Mouse (Mus musculus): ENCODE data around the gene Tubb2b. TPM values are rescaled to one million over a fixed set of nuclear protein-coding genes. Genes with fewer than 3 reads are reported as not detected.

Gene Tubb2b
- total RNA-seq, 1 experiment from 2014 or later: not detected

DNA sequence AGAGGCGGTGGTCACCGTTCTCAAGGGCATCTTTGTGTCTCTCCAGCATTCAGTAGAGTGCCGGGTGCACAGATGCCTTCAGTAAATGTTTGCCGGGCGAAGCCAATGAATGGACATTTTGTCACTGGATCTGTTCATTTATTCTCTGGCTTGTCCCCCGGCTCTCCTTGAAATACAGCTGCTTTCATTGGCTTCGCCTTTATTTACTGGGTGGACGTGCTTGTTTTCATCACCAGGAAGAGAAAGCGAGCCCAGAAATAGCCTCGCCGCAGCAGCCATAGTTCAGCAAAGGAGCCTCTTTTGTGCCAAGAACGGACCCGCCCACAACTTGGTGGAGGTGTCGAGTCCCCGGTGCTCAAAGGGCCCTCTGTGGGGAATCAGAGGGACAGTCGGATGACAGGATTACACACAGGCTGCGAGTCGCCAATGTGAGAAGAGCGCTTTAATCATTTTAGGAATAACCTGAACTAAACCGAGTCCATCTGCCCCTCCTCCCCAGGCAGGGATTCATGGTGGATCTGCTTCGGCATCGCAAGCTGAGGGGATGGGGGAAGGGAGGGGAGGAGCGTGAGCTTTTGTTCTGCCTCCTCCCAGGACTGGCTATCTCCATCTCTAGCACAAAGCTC, 18.6 kb upstream of the Tubb2b start:
- ATAC-seq (replicated peaks in 1 of 2; ENCODE audit: insufficient read depth in 1 of 2, low FRiP score in 2 of 2, low TSS enrichment in 1 of 2, low read depth in 1 of 2, poor library complexity in 2 of 2, severe bottlenecking in 2 of 2): peak; percentile 59 to 66

DNA sequence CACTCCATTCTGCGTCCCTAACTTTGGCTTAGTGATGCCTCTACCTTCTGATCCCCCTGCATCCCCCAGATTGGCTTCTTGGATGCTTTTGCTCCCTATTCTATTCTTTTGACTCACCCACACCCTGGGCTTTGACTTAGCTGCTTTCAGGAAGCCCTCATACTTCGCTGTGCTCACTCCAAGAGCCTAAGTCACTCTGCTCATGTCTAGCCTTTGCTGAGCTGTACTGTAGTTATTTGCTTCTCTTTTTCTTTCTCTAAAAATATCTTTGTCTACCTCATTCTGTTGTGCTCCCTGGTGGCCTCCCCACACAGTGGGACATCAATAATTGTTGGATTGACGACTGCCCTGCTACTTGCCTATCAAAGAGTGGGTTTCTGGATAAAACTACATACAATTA, 17.9 kb upstream of the Tubb2b start:
- no peak; a peak in 1 of 4 replicates for ATAC-seq (replicated peaks in 1 of 2; ENCODE audit: insufficient read depth in 1 of 2, low FRiP score in 2 of 2, low TSS enrichment in 1 of 2, low read depth in 1 of 2, poor library complexity in 2 of 2, severe bottlenecking in 2 of 2)

DNA sequence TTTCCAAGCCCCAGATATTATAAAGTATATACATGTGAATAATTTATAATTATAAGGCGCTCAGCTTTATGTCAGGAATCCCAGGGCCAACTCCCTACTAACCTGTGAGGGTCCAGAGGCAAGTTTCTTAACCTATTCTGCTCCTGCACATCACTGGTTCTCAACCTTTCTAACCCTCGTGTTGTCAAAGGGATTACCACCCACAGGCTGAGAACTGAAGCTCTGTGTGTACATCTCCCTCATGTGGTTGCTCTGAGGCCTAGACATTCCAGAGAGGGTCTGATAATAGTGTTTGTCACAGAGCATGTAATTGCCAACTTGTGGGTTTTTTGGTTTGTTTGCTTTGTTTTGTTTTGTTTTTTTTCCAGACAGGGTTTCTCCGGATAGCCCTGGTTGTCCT, 16.6 kb upstream of the Tubb2b start:
- ATAC-seq (replicated peaks in 1 of 2; ENCODE audit: insufficient read depth in 1 of 2, low FRiP score in 2 of 2, low TSS enrichment in 1 of 2, low read depth in 1 of 2, poor library complexity in 2 of 2, severe bottlenecking in 2 of 2): no peak

DNA sequence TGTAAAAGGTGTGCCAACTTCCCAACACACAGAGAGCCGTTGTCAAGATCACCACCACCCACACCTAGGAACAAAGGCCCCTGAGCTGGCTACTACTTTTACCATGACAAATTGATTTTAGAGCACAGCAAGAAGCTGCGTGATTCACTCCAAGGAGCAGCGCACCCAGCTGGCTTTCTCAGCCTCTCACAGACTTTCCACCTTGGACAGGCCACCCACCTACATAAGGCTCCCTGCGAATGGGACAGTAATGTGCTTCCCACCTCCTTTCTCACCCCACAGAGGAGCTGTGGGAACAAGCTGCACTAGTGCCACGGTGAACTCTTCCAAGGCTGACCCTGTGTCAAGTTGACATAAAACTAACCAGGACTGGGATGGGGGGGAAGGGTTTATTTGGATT, 13.1 kb upstream of the Tubb2b start:
- no peak for ATAC-seq (replicated peaks in 1 of 2; ENCODE audit: insufficient read depth in 1 of 2, low FRiP score in 2 of 2, low TSS enrichment in 1 of 2, low read depth in 1 of 2, poor library complexity in 2 of 2, severe bottlenecking in 2 of 2)

DNA sequence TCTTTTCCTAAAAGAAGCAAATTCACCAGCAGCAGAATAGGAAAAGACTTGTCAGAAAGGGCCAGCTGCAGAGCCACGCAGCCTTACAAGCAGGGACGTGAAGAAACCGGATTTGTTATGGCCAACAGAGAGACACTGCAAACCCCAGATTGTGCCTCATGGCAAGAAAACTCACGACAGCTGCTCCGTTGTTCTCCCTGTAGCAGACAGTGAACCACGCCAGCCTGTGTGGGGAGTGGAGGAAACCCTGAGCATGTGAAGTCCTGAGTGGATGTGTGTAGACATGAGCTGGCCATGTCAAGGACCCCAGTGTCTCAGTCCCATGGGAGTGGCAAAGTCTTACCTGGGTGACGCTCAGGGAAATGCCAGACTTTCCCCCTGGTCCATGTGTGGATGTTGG, 6.3 kb upstream of the Tubb2b start:
- no peak for ATAC-seq (replicated peaks in 1 of 2; ENCODE audit: insufficient read depth in 1 of 2, low FRiP score in 2 of 2, low TSS enrichment in 1 of 2, low read depth in 1 of 2, poor library complexity in 2 of 2, severe bottlenecking in 2 of 2)

DNA sequence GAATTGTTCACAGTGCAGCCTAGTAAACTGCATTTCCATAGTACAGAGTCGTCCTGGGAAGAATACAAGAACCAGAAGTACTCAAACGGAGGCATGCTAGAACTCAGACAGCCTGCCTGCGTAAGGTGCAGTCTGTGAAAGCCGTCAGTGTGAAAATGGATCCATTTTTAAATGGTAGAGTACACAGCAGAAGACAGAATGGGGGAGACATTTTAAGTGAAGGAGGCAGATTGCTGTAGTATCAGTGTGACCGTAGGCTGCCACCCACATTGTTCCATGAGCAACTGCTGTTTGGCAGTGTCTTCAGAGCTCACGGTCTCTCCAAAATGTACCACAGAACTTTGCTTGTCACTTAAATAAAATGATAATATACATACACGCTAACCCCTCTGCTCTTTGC, 4.0 kb upstream of the Tubb2b start:
- no peak for ATAC-seq (replicated peaks in 1 of 2; ENCODE audit: insufficient read depth in 1 of 2, low FRiP score in 2 of 2, low TSS enrichment in 1 of 2, low read depth in 1 of 2, poor library complexity in 2 of 2, severe bottlenecking in 2 of 2)

DNA sequence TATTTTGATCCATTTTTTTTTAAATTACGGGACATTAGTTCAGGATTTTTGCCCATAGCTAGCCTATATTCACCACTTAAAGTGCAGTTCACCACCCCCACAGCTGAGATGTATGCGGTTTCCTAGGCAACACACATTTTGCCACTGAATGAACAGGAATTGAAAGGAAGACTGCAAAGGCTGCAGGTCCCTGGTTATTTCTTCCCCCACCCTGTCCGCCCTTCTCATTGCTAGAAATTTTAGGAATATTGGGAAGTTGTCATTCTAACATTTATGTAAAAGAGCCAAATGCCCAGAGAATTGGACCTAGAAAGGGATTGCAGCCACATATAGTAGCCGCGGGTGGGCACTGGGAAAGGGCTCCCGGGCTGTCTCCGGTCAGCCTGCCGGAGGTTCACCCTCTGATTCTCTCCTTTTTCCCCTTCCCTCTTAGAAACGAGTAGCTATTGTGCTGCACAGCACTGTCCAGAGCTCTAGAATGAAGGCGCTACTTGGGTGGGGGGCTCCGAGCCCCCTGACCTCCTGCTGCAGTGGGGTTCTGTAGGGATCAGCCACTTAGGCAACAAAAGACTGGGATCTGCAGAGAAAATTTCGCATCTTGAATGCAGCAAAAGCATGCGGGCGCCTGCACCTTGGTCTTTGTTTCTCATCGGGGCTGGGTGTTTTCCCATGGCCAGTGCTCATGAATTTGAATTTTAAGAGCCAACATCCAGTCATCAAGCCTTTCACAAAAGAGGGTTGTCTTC, 3.2 kb upstream of the Tubb2b start:
- no peak for ATAC-seq (replicated peaks in 1 of 2; ENCODE audit: insufficient read depth in 1 of 2, low FRiP score in 2 of 2, low TSS enrichment in 1 of 2, low read depth in 1 of 2, poor library complexity in 2 of 2, severe bottlenecking in 2 of 2)

DNA sequence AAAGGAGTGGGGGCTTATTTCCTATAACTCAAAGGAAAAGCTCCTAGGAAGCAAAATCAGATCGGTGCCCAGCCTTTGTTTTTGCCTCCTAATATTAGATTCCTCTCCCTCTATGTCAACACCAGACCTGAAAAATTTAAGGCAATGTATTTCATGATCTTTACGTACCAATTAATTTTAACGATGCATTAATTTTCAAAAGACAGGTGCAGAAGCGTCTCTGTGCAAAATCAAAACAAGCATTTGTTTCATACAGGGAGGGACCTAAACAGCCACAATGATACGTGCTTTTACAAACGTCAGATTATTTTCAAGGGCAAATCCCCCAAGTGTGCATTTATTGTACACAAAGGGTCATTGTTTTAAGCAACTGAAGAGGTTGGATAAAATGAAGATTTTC, 2.6 kb upstream of the Tubb2b start:
- no peak for ATAC-seq (replicated peaks in 1 of 2; ENCODE audit: insufficient read depth in 1 of 2, low FRiP score in 2 of 2, low TSS enrichment in 1 of 2, low read depth in 1 of 2, poor library complexity in 2 of 2, severe bottlenecking in 2 of 2)

DNA sequence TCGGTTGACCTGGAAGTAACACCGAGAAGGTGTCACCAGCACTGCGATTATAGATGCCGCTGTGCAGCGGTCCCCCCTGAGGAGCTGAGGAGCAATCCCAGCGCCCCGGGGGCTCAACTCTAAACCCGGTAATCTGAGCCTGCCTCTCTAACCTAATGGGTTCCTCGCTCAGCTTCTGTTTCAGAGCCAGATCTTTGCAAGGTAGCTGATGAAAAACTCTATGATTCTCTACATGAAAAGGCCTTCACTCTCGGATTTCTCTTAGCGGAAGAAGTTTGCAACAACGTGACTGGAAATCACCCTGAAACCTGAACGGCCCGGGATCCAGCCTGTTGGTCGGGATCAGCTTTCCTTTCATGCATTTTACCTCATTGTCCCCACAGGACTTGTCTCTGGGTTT, 2.0 kb upstream of the Tubb2b start:
- ATAC-seq (replicated peaks in 1 of 2; ENCODE audit: insufficient read depth in 1 of 2, low FRiP score in 2 of 2, low TSS enrichment in 1 of 2, low read depth in 1 of 2, poor library complexity in 2 of 2, severe bottlenecking in 2 of 2): no peak

DNA sequence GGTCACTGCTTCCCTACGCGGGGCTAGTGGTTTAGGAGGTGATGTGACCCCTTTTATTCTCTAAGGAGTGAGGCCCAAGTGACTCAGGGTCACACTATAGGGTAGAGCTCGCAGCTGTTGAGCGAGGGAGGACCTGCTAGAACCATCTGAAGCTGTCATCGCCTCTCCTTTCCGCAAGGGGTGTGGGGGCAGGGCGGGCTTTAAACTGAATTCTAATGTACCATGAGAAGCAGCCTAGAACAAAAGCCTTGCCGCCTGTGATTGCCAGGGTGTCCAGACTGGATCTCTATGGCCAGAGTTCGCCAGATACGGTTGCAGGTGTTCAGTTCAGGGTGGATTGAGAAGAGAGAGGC, 1.4 kb upstream of the Tubb2b start:
- ATAC-seq (replicated peaks in 1 of 2; ENCODE audit: insufficient read depth in 1 of 2, low FRiP score in 2 of 2, low TSS enrichment in 1 of 2, low read depth in 1 of 2, poor library complexity in 2 of 2, severe bottlenecking in 2 of 2): peak in 1 of 2 experiments; percentile 28; a peak in 1 of 4 replicates

DNA sequence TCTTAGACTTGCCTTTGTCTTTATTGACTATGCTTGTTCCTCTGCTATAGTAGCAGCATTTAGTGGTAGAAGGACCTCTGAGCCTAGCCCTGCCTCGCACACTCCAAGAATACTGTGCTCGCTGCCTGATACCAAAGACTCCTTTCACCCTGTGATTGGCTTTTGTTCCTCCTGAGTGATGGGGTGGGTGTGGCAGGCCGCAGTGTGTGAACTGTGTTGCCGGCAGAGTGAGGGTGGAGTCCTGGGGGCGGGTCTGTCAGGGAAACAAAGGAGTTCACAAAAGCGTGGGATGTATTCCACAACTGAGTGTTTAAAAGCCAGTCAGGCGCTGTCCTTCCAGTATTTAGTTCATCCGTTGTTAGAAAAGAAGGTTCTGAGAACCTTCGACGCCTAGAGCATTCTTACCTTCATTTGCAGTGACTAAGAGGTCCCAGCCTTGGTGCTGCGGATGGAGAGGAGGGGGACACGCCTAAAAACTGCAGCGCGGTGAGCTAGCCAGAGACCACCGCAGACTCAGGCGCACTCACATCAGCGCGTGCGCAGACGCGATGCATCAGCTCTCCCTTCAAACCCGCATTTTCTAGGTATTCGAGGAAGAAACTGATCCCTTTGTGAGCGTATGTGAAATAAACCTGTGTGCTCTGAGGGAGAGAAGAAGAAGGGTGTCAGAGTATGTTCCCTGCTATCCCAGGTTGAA, 893 bp upstream of the Tubb2b start:
- peak; percentile 13 to 27; a peak in 1 of 4 replicates for ATAC-seq (replicated peaks in 1 of 2; ENCODE audit: insufficient read depth in 1 of 2, low FRiP score in 2 of 2, low TSS enrichment in 1 of 2, low read depth in 1 of 2, poor library complexity in 2 of 2, severe bottlenecking in 2 of 2)

DNA sequence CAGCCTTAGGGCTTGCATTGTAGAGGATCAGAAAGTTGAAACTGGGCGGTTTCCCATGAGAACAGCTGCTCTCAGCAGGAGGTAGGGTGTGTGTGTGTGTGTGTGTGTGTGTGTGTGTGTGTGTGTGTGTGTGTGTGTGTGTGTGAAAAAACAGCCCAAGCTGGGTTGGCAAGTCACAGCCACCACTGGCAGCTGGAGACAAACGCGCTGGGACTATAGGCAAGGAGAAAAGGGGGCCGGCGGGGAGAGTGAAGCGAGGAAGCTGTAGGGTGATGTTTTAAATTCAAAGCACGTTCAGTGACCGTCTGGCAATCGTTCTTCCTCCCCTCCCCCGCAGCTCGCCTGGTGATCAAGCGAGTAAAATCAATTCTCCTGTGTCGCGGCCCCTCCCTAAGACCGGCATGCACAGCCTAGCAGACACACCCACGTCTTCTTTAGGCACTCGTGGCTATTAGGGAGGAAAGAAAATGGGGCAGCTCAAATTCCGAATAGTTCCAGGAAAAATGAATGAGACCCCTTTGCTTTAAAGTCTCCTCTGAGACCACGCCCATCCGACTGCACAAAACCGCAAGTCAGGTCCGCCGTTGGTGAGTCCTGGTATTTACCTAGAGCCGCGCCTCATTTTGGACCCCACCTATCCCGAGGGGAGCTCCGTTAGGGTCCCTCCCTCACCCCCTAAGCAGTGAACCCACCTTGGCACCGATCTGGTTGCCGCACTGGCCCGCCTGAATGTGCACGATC, 611 bp downstream of the Tubb2b start:
- peak; percentile 2 to 26; a peak in 2 of 4 replicates for ATAC-seq (replicated peaks in 1 of 2; ENCODE audit: insufficient read depth in 1 of 2, low FRiP score in 2 of 2, low TSS enrichment in 1 of 2, low read depth in 1 of 2, poor library complexity in 2 of 2, severe bottlenecking in 2 of 2)

DNA sequence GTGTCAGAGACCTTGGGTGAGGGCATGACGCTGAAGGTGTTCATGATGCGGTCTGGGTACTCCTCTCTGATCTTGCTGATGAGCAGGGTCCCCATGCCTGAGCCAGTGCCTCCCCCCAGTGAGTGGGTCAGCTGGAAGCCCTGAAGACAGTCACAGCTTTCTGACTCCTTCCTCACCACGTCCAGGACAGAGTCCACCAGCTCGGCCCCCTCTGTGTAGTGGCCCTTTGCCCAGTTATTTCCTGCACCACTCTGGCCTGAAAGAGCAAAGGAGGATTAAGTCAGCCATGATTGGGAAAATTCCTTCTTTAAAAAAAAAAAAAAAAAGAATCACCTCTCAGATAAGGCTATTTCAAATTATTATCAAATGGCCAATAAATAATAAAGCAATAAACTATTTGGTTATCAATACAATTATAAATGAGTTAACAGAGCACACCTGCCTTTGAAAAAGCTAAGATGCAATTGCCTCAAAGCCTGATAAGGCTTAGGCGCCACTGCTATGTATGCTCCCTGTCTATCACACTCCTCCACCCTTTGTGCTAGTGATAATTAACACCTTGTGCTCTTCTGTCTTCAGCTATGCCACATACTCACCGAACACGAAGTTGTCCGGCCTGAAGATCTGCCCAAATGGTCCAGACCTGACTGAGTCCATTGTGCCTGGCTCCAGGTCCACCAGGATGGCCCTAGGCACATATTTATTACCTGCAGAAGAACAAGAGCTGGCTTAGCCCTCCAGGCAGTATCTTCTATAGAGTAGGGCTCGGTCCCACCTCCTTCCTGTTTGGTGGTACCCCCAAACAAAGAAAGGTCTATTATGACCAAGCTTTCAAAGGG, 1.8 kb downstream of the Tubb2b start:
- no peak for ATAC-seq (replicated peaks in 1 of 2; ENCODE audit: insufficient read depth in 1 of 2, low FRiP score in 2 of 2, low TSS enrichment in 1 of 2, low read depth in 1 of 2, poor library complexity in 2 of 2, severe bottlenecking in 2 of 2)

DNA sequence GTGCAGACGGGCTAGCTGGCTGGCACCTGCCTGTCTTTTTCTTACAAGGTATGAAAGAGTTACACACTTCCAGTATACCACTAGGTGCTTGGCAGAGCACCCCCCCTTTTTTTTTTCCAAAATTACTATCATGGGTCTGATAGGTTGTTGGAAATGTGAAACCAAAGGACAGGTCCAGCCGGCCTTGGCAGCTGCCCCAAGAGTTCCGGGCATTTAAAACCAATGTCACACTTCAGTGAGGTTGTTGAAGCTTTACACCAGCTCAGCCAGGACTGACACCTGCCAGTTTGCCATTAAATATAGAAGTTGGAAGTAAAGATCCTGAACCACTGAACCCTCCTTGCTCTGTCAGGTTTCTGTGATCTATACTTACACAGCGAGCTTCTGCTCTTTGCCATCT, 4.6 kb downstream of the Tubb2b start:
- no peak for ATAC-seq (replicated peaks in 1 of 2; ENCODE audit: insufficient read depth in 1 of 2, low FRiP score in 2 of 2, low TSS enrichment in 1 of 2, low read depth in 1 of 2, poor library complexity in 2 of 2, severe bottlenecking in 2 of 2)

DNA sequence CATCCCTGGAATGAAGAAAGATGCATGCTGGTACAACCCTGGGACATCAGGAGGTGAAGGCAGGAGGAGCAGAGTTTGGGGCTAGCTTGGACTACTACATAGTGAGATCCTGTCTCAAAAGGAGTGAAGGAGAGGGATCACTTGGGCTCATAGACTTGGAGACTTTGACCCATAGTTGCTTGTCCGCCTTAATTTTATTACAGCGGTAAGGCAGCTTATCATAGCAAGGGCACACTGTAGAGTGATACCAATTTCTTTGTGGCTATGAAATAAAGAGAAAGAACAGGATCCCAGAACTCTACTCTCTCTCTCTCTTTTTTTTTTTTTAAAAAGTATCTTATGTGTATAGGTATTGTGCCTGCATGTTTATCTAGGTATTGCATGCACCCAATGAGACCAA, 9.7 kb downstream of the Tubb2b start:
- ATAC-seq (replicated peaks in 1 of 2; ENCODE audit: insufficient read depth in 1 of 2, low FRiP score in 2 of 2, low TSS enrichment in 1 of 2, low read depth in 1 of 2, poor library complexity in 2 of 2, severe bottlenecking in 2 of 2): no peak

DNA sequence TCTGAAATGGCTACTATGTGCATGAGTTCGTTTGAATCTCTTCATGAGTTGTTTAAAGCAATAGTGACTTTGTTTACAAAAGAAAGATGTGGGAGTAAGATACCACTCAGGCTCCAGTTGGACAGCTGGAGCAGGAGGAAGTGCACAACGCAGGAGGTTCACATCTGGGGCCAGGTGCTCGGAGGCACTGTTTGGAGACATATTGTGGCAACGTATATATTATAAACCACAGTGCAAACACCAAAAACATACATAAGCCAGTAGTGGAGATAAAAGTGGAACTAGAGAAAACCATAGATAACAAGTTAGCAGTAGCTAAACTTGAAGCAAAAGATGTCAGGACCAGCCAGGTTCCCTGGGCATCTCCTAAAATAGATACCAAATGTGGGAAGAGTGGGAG, 10.9 kb downstream of the Tubb2b start:
- no peak for ATAC-seq (replicated peaks in 1 of 2; ENCODE audit: insufficient read depth in 1 of 2, low FRiP score in 2 of 2, low TSS enrichment in 1 of 2, low read depth in 1 of 2, poor library complexity in 2 of 2, severe bottlenecking in 2 of 2)

DNA sequence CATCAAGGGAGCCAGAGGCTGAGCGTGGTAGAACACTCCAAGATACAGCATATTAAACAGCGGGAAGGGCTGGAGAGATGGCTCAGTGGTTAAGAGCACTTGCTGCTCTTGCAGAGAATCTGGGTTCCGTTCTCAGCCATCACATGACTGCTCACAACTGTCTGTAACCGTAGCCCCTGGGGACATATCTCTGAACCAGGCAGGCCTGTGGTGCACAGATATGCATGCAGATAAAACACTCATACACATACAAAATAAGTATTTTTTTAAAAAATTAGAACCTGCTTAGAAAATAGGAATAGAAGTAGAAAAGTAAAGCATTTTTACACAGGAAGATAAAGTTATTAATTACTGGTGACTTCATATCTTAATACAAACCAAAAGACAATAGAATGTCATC, 11.4 kb downstream of the Tubb2b start:
- no peak for ATAC-seq (replicated peaks in 1 of 2; ENCODE audit: insufficient read depth in 1 of 2, low FRiP score in 2 of 2, low TSS enrichment in 1 of 2, low read depth in 1 of 2, poor library complexity in 2 of 2, severe bottlenecking in 2 of 2)

Data from hematopoietic stem cell, adult 5-6 weeks (primary cell).